Mouse (Mus musculus) C2C12 (cell line): ENCODE measurements around the gene Igfbp4.

Source experiments
- CEBPB ChIP-seq: IDR thresholded peaks from one replicate; pipeline ENCODE4 v1.6.1; 2011; ENCODE audit warnings: low read depth, mild to moderate bottlenecking, control low read depth, moderate library complexity
- CTCF ChIP-seq: IDR thresholded peaks from one replicate; pipeline ENCODE4 v1.5.1; 2011; ENCODE audit not compliant: control insufficient read depth, insufficient read depth, insufficient read length
- MYOD1 ChIP-seq: IDR thresholded peaks from one replicate; pipeline ENCODE4 v1.6.1; 2011; ENCODE audit warnings: low read depth; ENCODE audit not compliant: control insufficient read depth, insufficient read length
- MYOG ChIP-seq: IDR thresholded peaks from one replicate; pipeline ENCODE4 v1.6.1; 2011; ENCODE audit not compliant: control insufficient read depth, insufficient read length; ENCODE audit errors: extremely low read depth
- USF1 ChIP-seq: IDR thresholded peaks from one replicate; pipeline ENCODE4 v1.6.1; 2011; ENCODE audit warnings: low read depth, mild to moderate bottlenecking, control low read depth, moderate library complexity

DNA sequence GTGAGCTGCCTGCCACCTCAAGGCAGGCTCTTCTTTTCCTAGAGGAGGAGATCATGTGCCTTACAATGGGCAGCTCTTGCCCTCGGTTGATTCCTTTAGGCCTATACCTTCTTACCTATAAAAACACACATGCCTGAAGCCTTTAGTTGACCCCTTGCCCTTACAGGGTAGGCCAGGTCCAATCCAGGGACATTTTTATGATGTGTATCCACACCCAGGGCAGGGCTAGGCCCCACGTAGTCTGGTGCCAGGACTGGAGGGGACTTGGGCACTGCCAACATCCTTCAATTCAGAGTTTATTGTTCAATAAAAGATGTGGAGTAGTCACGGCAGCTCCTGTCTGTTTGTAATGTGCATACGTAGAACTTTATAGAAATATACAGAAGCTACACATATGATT, 55.4 kb downstream of the Igfbp4 start:
- no peak for TF ChIP-seq CTCF
- TF ChIP-seq MYOD1: no peak
- TF ChIP-seq USF1: no peak
- TF ChIP-seq MYOG: no peak
- no peak for TF ChIP-seq CEBPB
